Mouse (Mus musculus) macrophage (primary cell): ENCODE results near the gene Ddx55. TPM values are rescaled to one million over a fixed set of nuclear protein-coding genes. Genes with fewer than 3 reads are reported as not detected.
"Not testable (repeated sequence)": the region's sequence is repeated elsewhere in the genome, so short reads cannot be mapped to it uniquely, and the experiment has no call there.

Experiments used
- H3K27ac ChIP-seq: fragments of 350-480 bp; formaldehyde crosslinking; 2 replicates; pipeline ENCODE4 v1.9.0; 2021
- H3K36me3 ChIP-seq: fragments of 350-480 bp; formaldehyde crosslinking; 2 replicates; pipeline ENCODE4 v1.9.0; 2021; ENCODE audit errors: inconsistent target
- H3K4me3 ChIP-seq: fragments of 350-480 bp; formaldehyde crosslinking; 2 replicates; pipeline ENCODE4 v1.9.0; 2021; ENCODE audit errors: inconsistent target
- H3K79me2 ChIP-seq: fragments of 350-480 bp; formaldehyde crosslinking; 2 replicates; pipeline ENCODE4 v1.9.0; 2021; ENCODE audit errors: inconsistent target
- WGBS: methylation state at CpG from one replicate; pipeline ENCODE4 v1.1.7; 2026; ENCODE audit warnings: inconsistent platforms; ENCODE audit not compliant: missing documents; 5-methylcytosine and 5-hydroxymethylcytosine counted together
- polyA plus RNA-seq: library from polyadenylated mRNA; stranded (reverse); fragments of 250-400 nt; gene quantifications from 3 replicates; pipeline ENCODE4 v1.2.4, GENCODE M21; 2018; ENCODE audit warnings: inconsistent platforms

Gene Ddx55
- polyA plus RNA-seq, 1 experiment from 2014 or later = 6.2 TPM

GRCm38 (mm10) chr5:124529191-124529651 lies 23.4 kb upstream of the Ddx55 start:
- Histone ChIP-seq H3K4me3 (no peak overlapping the region), H3K27ac (no peak overlapping the region), H3K79me2 (no peaks in the 10 kb centered on the region), H3K36me3 (no peaks in the 10 kb centered on the region)
- 68% methylated on average over 7 of the region's 8 CpGs for WGBS

GRCm38 (mm10) chr5:124529697-124530096 lies 23.0 kb upstream of the Ddx55 start:
- Histone ChIP-seq H3K4me3 (no peak overlapping the region), H3K36me3 (no peaks in the 10 kb centered on the region), H3K79me2 (no peaks in the 10 kb centered on the region), H3K27ac (no peak overlapping the region)
- 26% methylated on average over 8 of the region's 8 CpGs for WGBS

- Histone ChIP-seq H3K79me2 (no peaks in the 10 kb centered on the region), H3K36me3 (no peaks in the 10 kb centered on the region), H3K4me3 (peak within 1 kb of the TSS; percentile 26), H3K27ac (no peak within 1 kb of the TSS)
- WGBS = 2% methylated on average over 86 of the region's 96 CpGs
Observed at GRCm38 (mm10) chr5:124530655-124531582, 21.7 kb upstream of the Ddx55 start, which contains the start of gene Rilpl1. TSS of gene Rilpl1 (minus strand) at chr5:124531391.

- no peaks in the 10 kb centered on the region for H3K36me3 ChIP-seq
- WGBS = 28% methylated on average over 14 of the region's 14 CpGs
- peak overlapping the region; percentile 3; the same call in 1 of the 2 replicates for H3K4me3 ChIP-seq
- no peaks in the 10 kb centered on the region for H3K79me2 ChIP-seq
- no peak overlapping the region for H3K27ac ChIP-seq
Observed at GRCm38 (mm10) chr5:124531583-124531930, 21.1 kb upstream of the Ddx55 start.

- no peak overlapping the region for H3K27ac ChIP-seq
- no peaks in the 10 kb centered on the region for H3K79me2 ChIP-seq
- H3K4me3 ChIP-seq = no peak overlapping the region
- WGBS = 40% methylated on average over 7 of the region's 7 CpGs
- no peaks in the 10 kb centered on the region for H3K36me3 ChIP-seq
Observed at GRCm38 (mm10) chr5:124532451-124532850, 20.2 kb upstream of the Ddx55 start.

- Histone ChIP-seq H3K4me3 (no peak overlapping the region), H3K36me3 (no peaks in the 10 kb centered on the region), H3K79me2 (no peaks in the 10 kb centered on the region), H3K27ac (no peak overlapping the region)
- 86% methylated on average over 5 of the region's 5 CpGs for WGBS
Observed at GRCm38 (mm10) chr5:124535016-124535415, 17.6 kb upstream of the Ddx55 start.

- H3K4me3 ChIP-seq = no peak overlapping the region
Observed at GRCm38 (mm10) chr5:124536776-124537175, 15.9 kb upstream of the Ddx55 start.

GRCm38 (mm10) chr5:124538813-124539792 lies 13.6 kb upstream of the Ddx55 start:
- peaks cover 29% of the 10 kb centered on the region for H3K79me2 ChIP-seq
- no peak overlapping the region for H3K27ac ChIP-seq
- peaks cover 16% of the 10 kb centered on the region; the same call in 1 of the 2 replicates for H3K36me3 ChIP-seq
- H3K4me3 ChIP-seq = no peak overlapping the region
- 72% methylated on average over 9 of the region's 16 CpGs for WGBS

More at GRCm38 (mm10) chr5:124536776-124537175, 15.9 kb upstream of the Ddx55 start:
- no peak overlapping the region for H3K27ac ChIP-seq
- WGBS = 20% methylated on average over 17 of the region's 17 CpGs
- no peaks in the 10 kb centered on the region for H3K36me3 ChIP-seq
- peaks cover 5% of the 10 kb centered on the region for H3K79me2 ChIP-seq

GRCm38 (mm10) chr5:124539905-124540304 lies 12.8 kb upstream of the Ddx55 start:
- Histone ChIP-seq H3K36me3 (peaks cover 23% of the 10 kb centered on the region), H3K79me2 (peaks cover 37% of the 10 kb centered on the region), H3K27ac (peak overlapping the region; percentile 55), H3K4me3 (no peak overlapping the region; the same call in 1 of the 2 replicates)
- WGBS = 76% methylated on average over 4 of the region's 4 CpGs

GRCm38 (mm10) chr5:124540383-124540786 lies 12.3 kb upstream of the Ddx55 start, which contains the start of gene Tmed2:
TSS of gene Tmed2 (plus strand) at chr5:124540695.
- Histone ChIP-seq H3K36me3 (peaks cover 28% of the 10 kb centered on the region), H3K79me2 (peaks cover 41% of the 10 kb centered on the region), H3K27ac (peak within 1 kb of the TSS; percentile 55), H3K4me3 (peak within 1 kb of the TSS; percentile 59)
- WGBS = 2% methylated on average over 31 of the region's 35 CpGs

GRCm38 (mm10) chr5:124540905-124541601 lies 11.6 kb upstream of the Ddx55 start:
- Histone ChIP-seq H3K27ac (peak overlapping the region; percentile 37), H3K36me3 (peaks cover 33% of the 10 kb centered on the region), H3K4me3 (peak overlapping the region; percentile 59), H3K79me2 (peaks cover 48% of the 10 kb centered on the region)
- WGBS = 1% methylated on average over 70 of the region's 89 CpGs

GRCm38 (mm10) chr5:124541602-124541973 lies 11.1 kb upstream of the Ddx55 start:
- WGBS = 13% methylated on average over 8 of the region's 8 CpGs
- Histone ChIP-seq H3K36me3 (peaks cover 39% of the 10 kb centered on the region), H3K4me3 (peak overlapping the region; percentile 59), H3K27ac (peak overlapping the region; percentile 37), H3K79me2 (peaks cover 53% of the 10 kb centered on the region)

GRCm38 (mm10) chr5:124550737-124551136 lies 1.9 kb upstream of the Ddx55 start:
- not testable (repeated sequence) for H3K4me3 ChIP-seq, H3K27ac ChIP-seq
- Histone ChIP-seq H3K36me3 (peaks cover 33% of the 10 kb centered on the region), H3K79me2 (peaks cover 41% of the 10 kb centered on the region)
- WGBS = 100% methylated on average over 1 of the region's 4 CpGs
